Mouse (Mus musculus) midbrain, embryonic 16.5 days (tissue): Measurements from ENCODE around the gene Tmx4. TPM values are rescaled to one million over a fixed set of nuclear protein-coding genes. Genes with fewer than 3 reads are reported as not detected.
"Not testable (repeated sequence)": the region's sequence is repeated elsewhere in the genome, so short reads cannot be mapped to it uniquely, and the experiment has no call there.

Experiments
- ATAC-seq: fragments of 200-750 bp; cut with Nextera tagmentation; 2 replicates; pipeline ENCODE4 v1.8.0; 2017; ENCODE audit warnings: moderate TSS enrichment
- H3K27ac ChIP-seq: fragments of 300-500 bp; sonication (generic); 2 replicates; pipeline ENCODE4 v1.5.1; 2014; ENCODE audit warnings: mild to moderate bottlenecking, low read length, mixed read lengths
- H3K27me3 ChIP-seq: fragments of 300-500 bp; sonication (generic); 2 replicates; pipeline ENCODE4 v1.6.1; 2014; ENCODE audit warnings: low read depth, low read length, mixed read lengths; ENCODE audit not compliant: control insufficient read depth, insufficient read depth
- H3K36me3 ChIP-seq: fragments of 300-500 bp; sonication (generic); 2 replicates; pipeline ENCODE4 v1.6.1; 2014; ENCODE audit warnings: mild to moderate bottlenecking, low read length, moderate library complexity, mixed read lengths; ENCODE audit not compliant: control insufficient read depth, insufficient read depth
- H3K4me1 ChIP-seq: fragments of 300-500 bp; sonication (generic); 2 replicates; pipeline ENCODE4 v1.6.1; 2014; ENCODE audit warnings: mild to moderate bottlenecking, low read length, mixed read lengths; ENCODE audit not compliant: control insufficient read depth, insufficient read depth
- H3K4me2 ChIP-seq: fragments of 300-500 bp; sonication (generic); 2 replicates; pipeline ENCODE4 v1.6.1; 2014; ENCODE audit warnings: mild to moderate bottlenecking, low read length, mixed read lengths
- H3K4me3 ChIP-seq: fragments of 300-500 bp; sonication (generic); 2 replicates; pipeline ENCODE4 v1.5.1; 2014; ENCODE audit warnings: low read depth, mild to moderate bottlenecking, low read length, moderate library complexity, mixed read lengths
- H3K9ac ChIP-seq: fragments of 300-500 bp; sonication (generic); 2 replicates; pipeline ENCODE4 v1.6.1; 2014; ENCODE audit warnings: low read depth, low read length, mixed read lengths
- H3K9me3 ChIP-seq: fragments of 300-500 bp; sonication (generic); replicated peaks from 2 replicates; pipeline ENCODE4 v1.6.1; 2014; ENCODE audit warnings: mild to moderate bottlenecking, low read length, mixed read lengths; ENCODE audit not compliant: control insufficient read depth, poor library complexity, severe bottlenecking
- WGBS: fragments of 180-500 bp; shearing (Covaris S2); extraction: QIAGEN DNeasy Blood & Tissue Kit; methylation state at CpG from one replicate; pipeline ENCODE4 v1.1.7; 2014; 5-methylcytosine and 5-hydroxymethylcytosine counted together
- polyA plus RNA-seq: library from polyadenylated mRNA; unstranded; fragments of >200 nt; fragmentation: Nextera tagmentation; extraction: Ambion mirVana; gene quantifications from 2 replicates; pipeline ENCODE4 v1.2.1, GENCODE M21; 2015

Tmx4 gene
- polyA plus RNA-seq, 1 experiment from 2014 or later: 143 TPM

GRCm38 (mm10) chr2:134628541-134628940 lies 15.4 kb downstream of the Tmx4 start:
- ATAC-seq: not testable (repeated sequence)

DNA sequence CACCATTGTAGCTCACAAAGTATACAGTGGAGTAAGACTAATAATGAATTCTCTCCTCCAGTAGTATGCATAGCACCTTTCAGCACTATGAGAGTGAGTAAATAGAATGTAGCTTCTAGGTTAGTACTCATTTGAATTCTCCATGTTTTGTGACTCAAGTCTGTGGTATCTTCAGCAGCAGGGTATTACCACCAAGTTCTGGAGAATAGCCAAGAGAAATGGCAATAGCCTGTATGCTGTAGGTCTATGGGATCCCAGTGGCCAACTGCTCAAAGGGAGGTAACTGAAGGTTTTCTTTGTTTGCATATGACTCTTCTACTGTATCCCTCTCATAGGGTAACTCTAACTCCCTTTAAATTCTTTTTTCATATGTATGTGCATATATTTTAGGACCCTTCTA lies 39.0 kb downstream of the Tmx4 start:
- Histone ChIP-seq H3K4me3 (no peak overlapping the region), H3K4me2 (no peak overlapping the region), H3K36me3 (peaks cover 10% of the 10 kb centered on the region), H3K9me3 (peaks cover 2% of the 10 kb centered on the region; the same call in 1 of the 2 replicates), H3K4me1 (no peaks in the 10 kb centered on the region), H3K27ac (no peak overlapping the region), H3K27me3 (no peaks in the 10 kb centered on the region), H3K9ac (no peak overlapping the region)
- ATAC-seq: no peak

More at GRCm38 (mm10) chr2:134628541-134628940, 15.4 kb downstream of the Tmx4 start:
- not testable (repeated sequence) for H3K27me3 ChIP-seq, H3K9me3 ChIP-seq, H3K36me3 ChIP-seq, H3K4me1 ChIP-seq, H3K4me3 ChIP-seq, H3K27ac ChIP-seq, H3K9ac ChIP-seq, H3K4me2 ChIP-seq
- 92% methylated on average over 1 of the region's 2 CpGs for WGBS

- Histone ChIP-seq H3K36me3 (peaks cover 9% of the 10 kb centered on the region; the same call in 1 of the 2 replicates), H3K27me3 (no peaks in the 10 kb centered on the region), H3K4me2 (no peak overlapping the region), H3K27ac (no peak overlapping the region), H3K4me1 (no peaks in the 10 kb centered on the region), H3K4me3 (no peak overlapping the region), H3K9me3 (no peaks in the 10 kb centered on the region), H3K9ac (no peak overlapping the region)
- ATAC-seq: peak; percentile 39; the same call in 1 of the 2 replicates
- WGBS: 95% methylated on average over 6 of the region's 6 CpGs
Measured at GRCm38 (mm10) chr2:134591081-134591694, 52.8 kb downstream of the Tmx4 start.

GRCm38 (mm10) chr2:134585243-134585642 lies 58.7 kb downstream of the Tmx4 start:
- no peaks in the 10 kb centered on the region for H3K36me3 ChIP-seq
- no peaks in the 10 kb centered on the region for H3K27me3 ChIP-seq
- H3K4me2 ChIP-seq: no peak overlapping the region
- no peak overlapping the region for H3K9ac ChIP-seq
- no peak overlapping the region for H3K27ac ChIP-seq
- 24% methylated on average over 4 of the region's 4 CpGs for WGBS
- ATAC-seq: no peak
- no peak overlapping the region for H3K4me3 ChIP-seq
- no peaks in the 10 kb centered on the region for H3K9me3 ChIP-seq
- H3K4me1 ChIP-seq: no peaks in the 10 kb centered on the region

DNA sequence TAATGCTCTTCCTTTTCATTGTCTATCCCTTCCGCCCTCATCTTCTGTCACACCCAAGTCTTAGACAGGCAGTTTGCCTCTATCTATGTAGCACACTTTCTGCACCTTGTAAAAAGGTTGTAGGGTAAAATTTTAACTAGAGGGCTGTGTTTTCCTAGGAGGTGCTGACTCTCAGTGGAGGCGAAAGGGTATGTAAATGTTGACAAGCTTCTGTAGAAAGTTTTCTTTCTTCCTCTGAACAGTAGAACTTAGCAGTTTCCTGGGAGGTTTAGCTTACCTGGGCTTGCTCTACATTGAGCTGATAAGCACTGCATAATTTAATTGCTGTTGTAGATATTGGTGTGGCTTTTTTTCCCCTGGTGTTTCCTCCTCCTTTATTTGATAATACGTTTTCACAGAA lies 84.5 kb downstream of the Tmx4 start:
- H3K4me1 ChIP-seq: no peaks in the 10 kb centered on the region
- H3K4me2 ChIP-seq: no peak overlapping the region
- H3K36me3 ChIP-seq: no peaks in the 10 kb centered on the region
- H3K27me3 ChIP-seq: no peaks in the 10 kb centered on the region
- no peak for ATAC-seq
- 0 out of 2 replicates have a peak, but pooled peaks cover 2% of the 10 kb centered on the region for H3K9me3 ChIP-seq
- no peak overlapping the region for H3K4me3 ChIP-seq
- no peak overlapping the region for H3K27ac ChIP-seq
- no peak overlapping the region for H3K9ac ChIP-seq
- 95% methylated on average over 3 of the region's 3 CpGs for WGBS

GRCm38 (mm10) chr2:134554221-134554727 lies 89.7 kb downstream of the Tmx4 start, which contains the start of gene Hao1:
TSS of gene Hao1 (minus strand) at chr2:134554368.
- H3K36me3 ChIP-seq: no peaks in the 10 kb centered on the region
- H3K4me1 ChIP-seq: no peaks in the 10 kb centered on the region
- WGBS: 88% methylated on average over 8 of the region's 8 CpGs
- H3K9ac ChIP-seq: no peak within 1 kb of the TSS
- no peak within 1 kb of the TSS for H3K4me2 ChIP-seq
- H3K27me3 ChIP-seq: no peaks in the 10 kb centered on the region
- no peak within 1 kb of the TSS for H3K27ac ChIP-seq
- no peak for ATAC-seq
- H3K9me3 ChIP-seq: no peaks in the 10 kb centered on the region
- H3K4me3 ChIP-seq: no peak within 1 kb of the TSS

GRCm38 (mm10) chr2:134552358-134552757 lies 91.6 kb downstream of the Tmx4 start:
- Histone ChIP-seq H3K9me3 (no peaks in the 10 kb centered on the region), H3K4me1 (no peaks in the 10 kb centered on the region), H3K27me3 (no peaks in the 10 kb centered on the region), H3K4me2 (no peak overlapping the region), H3K4me3 (no peak overlapping the region), H3K27ac (no peak overlapping the region), H3K9ac (no peak overlapping the region), H3K36me3 (no peaks in the 10 kb centered on the region)
- no peak for ATAC-seq

- Histone ChIP-seq H3K9ac (no peak overlapping the region), H3K36me3 (no peaks in the 10 kb centered on the region), H3K27me3 (no peaks in the 10 kb centered on the region), H3K9me3 (no peaks in the 10 kb centered on the region), H3K4me1 (no peaks in the 10 kb centered on the region), H3K27ac (no peak overlapping the region), H3K4me3 (no peak overlapping the region), H3K4me2 (no peak overlapping the region)
- ATAC-seq: no peak
- WGBS: 20% methylated on average over 4 of the region's 4 CpGs
Measured at GRCm38 (mm10) chr2:134549770-134550169, 94.2 kb downstream of the Tmx4 start.

GRCm38 (mm10) chr2:134545116-134545515 lies 98.8 kb downstream of the Tmx4 start:
- no peak overlapping the region for H3K4me3 ChIP-seq
- H3K4me2 ChIP-seq: no peak overlapping the region
- H3K36me3 ChIP-seq: no peaks in the 10 kb centered on the region
- H3K4me1 ChIP-seq: no peaks in the 10 kb centered on the region
- no peak overlapping the region for H3K27ac ChIP-seq
- no peak overlapping the region for H3K9ac ChIP-seq
- ATAC-seq: no peak
- WGBS: 63% methylated on average over 5 of the region's 5 CpGs
- no peaks in the 10 kb centered on the region for H3K27me3 ChIP-seq
- H3K9me3 ChIP-seq: no peaks in the 10 kb centered on the region
